Mouse (Mus musculus) layer of hippocampus, adult 9-11 months (tissue): ENCODE data around the gene Trpm1.
"Not testable (repeated sequence)": the region's sequence is repeated elsewhere in the genome, so short reads cannot be mapped to it uniquely, and the experiment has no call there.

ENCODE experiments used
- DNase-seq: peaks from one replicate; pipeline ENCODE4 v3.0.0; 2022

Trpm1 gene

GRCm38 (mm10) chr7:64153535-64153934, at the start of gene Trpm1:
Trpm1 (plus strand) TSS chr7:64153835.
- no peak for DNase-seq

GRCm38 (mm10) chr7:64122131-64122715, 31.4 kb upstream of the Trpm1 start:
- DNase-seq, result no peak

GRCm38 (mm10) chr7:64123721-64124120, 29.9 kb upstream of the Trpm1 start:
- no peak for DNase-seq

- DNase-seq, result not testable (repeated sequence)
These were observed 27.6 kb upstream of the Trpm1 start for GRCm38 (mm10) chr7:64125994-64126393.

- no peak for DNase-seq
These were observed 13.8 kb upstream of the Trpm1 start for GRCm38 (mm10) chr7:64139866-64140265.

- DNase-seq, result no peak
These were observed 12.2 kb upstream of the Trpm1 start for GRCm38 (mm10) chr7:64141301-64142032.

- DNase-seq, result no peak
These were observed 4.3 kb upstream of the Trpm1 start for GRCm38 (mm10) chr7:64149337-64149736.

- DNase-seq, result no peak
These were observed 3.9 kb upstream of the Trpm1 start for GRCm38 (mm10) chr7:64149747-64150146.

GRCm38 (mm10) chr7:64150436-64151080, 3.1 kb upstream of the Trpm1 start:
- no peak for DNase-seq

GRCm38 (mm10) chr7:64155226-64155625, 1.6 kb downstream of the Trpm1 start:
- no peak for DNase-seq

- DNase-seq, result peak; percentile 95
These were observed 2.1 kb downstream of the Trpm1 start for GRCm38 (mm10) chr7:64155687-64156086.

GRCm38 (mm10) chr7:64156271-64156911, 2.8 kb downstream of the Trpm1 start:
- DNase-seq, result no peak

GRCm38 (mm10) chr7:64156918-64157690, 3.5 kb downstream of the Trpm1 start:
- DNase-seq, result no peak

GRCm38 (mm10) chr7:64158281-64159055, 4.8 kb downstream of the Trpm1 start:
- DNase-seq, result peak; percentile 40

GRCm38 (mm10) chr7:64159056-64159542, 5.5 kb downstream of the Trpm1 start:
- peak; percentile 53 for DNase-seq

GRCm38 (mm10) chr7:64159612-64160591, 6.3 kb downstream of the Trpm1 start:
- DNase-seq, result peak; percentile 63

GRCm38 (mm10) chr7:64160737-64161470, 7.3 kb downstream of the Trpm1 start:
- peak; percentile 81 for DNase-seq

GRCm38 (mm10) chr7:64161990-64162389, 8.4 kb downstream of the Trpm1 start:
- DNase-seq, result no peak

- DNase-seq, result no peak
These were observed 9.5 kb downstream of the Trpm1 start for GRCm38 (mm10) chr7:64163086-64163485.

- DNase-seq, result no peak
These were observed 10.3 kb downstream of the Trpm1 start for GRCm38 (mm10) chr7:64163890-64164289.
